ENCODE assay signal across 8 mouse cellular contexts in genomic region chr5:75596211-75596610, GRCm38 (mm10). TPM values are rescaled to one million over a fixed set of nuclear protein-coding genes. Genes with fewer than 3 reads are reported as not detected.
DNase-seq lines count a peak whose midpoint lies in the region; ATAC-seq and TF ChIP-seq lines count a peak whose summit lies in the region.

No protein-coding gene starts in this region.

- TF ChIP-seq CTCF in stomach, postnatal 0 days (IDR thresholded peaks at IDR 0.05; ENCODE audit: low read depth), result no peak

- no peaks in the 10 kb centered on the region for H3K36me3 ChIP-seq in kidney, embryonic 14.5 days (ENCODE audit: control insufficient read depth, insufficient read depth, low read length)
- H3K36me3 ChIP-seq in heart, embryonic 13.5 days, result no peaks in the 10 kb centered on the region
- H3K36me3 ChIP-seq in stomach, postnatal 0 days (ENCODE audit: control insufficient read depth, insufficient read depth, low read length), result no peaks in the 10 kb centered on the region

- 24% methylated on average over 14 of the region's 14 CpGs for WGBS in kidney, embryonic 14.5 days
- 20% methylated on average over 14 of the region's 14 CpGs for WGBS in heart, embryonic 13.5 days
- WGBS in stomach, postnatal 0 days, result 32% methylated on average over 14 of the region's 14 CpGs

- no peaks in the 10 kb centered on the region for H3K9me3 ChIP-seq in kidney, embryonic 14.5 days (ENCODE audit: control insufficient read depth, low read length)
- H3K9me3 ChIP-seq in heart, embryonic 13.5 days, result no peaks in the 10 kb centered on the region
- H3K9me3 ChIP-seq in stomach, postnatal 0 days (ENCODE audit: control insufficient read depth, low read length), result no peaks in the 10 kb centered on the region

- peaks cover 16% of the 10 kb centered on the region; the same call in 1 of the 2 replicates for H3K4me1 ChIP-seq in kidney, embryonic 14.5 days (ENCODE audit: control insufficient read depth, insufficient read depth, low read length)
- H3K4me1 ChIP-seq in heart, embryonic 13.5 days, result peaks cover 37% of the 10 kb centered on the region
- H3K4me1 ChIP-seq in stomach, postnatal 0 days (replicated peaks; ENCODE audit: control insufficient read depth, insufficient read depth), result no peaks in the 10 kb centered on the region

- DNase-seq in kidney, adult 11 months, result peak; percentile 26
- peak; percentile 22 to 65 for DNase-seq in kidney, postnatal 25 days
- DNase-seq in stomach, postnatal 0 days (ENCODE audit: low spot score), result peak; percentile 69
- no peak for DNase-seq in right cerebral cortex, postnatal 10 days (ENCODE audit: low spot score in 2 of 2)
- DNase-seq in spleen, adult 12 weeks (ENCODE audit: low spot score), result no peak
- DNase-seq in frontal cortex, postnatal 10 days (ENCODE audit: low spot score in 2 of 2), result no peak

- no peak for TF ChIP-seq EP300 in stomach, postnatal 0 days (optimal IDR thresholded peaks at IDR 0.05)

- H3K4me2 ChIP-seq in kidney, embryonic 14.5 days (replicated peaks; ENCODE audit: low read depth, low read length), result no peak overlapping the region; the same call in 1 of the 2 replicates
- peak overlapping the region; percentile 44 for H3K4me2 ChIP-seq in heart, embryonic 13.5 days
- 0 out of 2 replicates have a peak overlapping the region, but pooled peaks have one; percentile 11 for H3K4me2 ChIP-seq in stomach, postnatal 0 days (replicated peaks; ENCODE audit: low read depth)

- no peak overlapping the region for H3K27ac ChIP-seq in kidney, embryonic 14.5 days (ENCODE audit: low read depth, low read length)
- peak overlapping the region; percentile 36; the same call in 1 of the 2 replicates for H3K27ac ChIP-seq in heart, embryonic 13.5 days (replicated peaks)
- no peak overlapping the region for H3K27ac ChIP-seq in stomach, postnatal 0 days (replicated peaks)

- no peaks in the 10 kb centered on the region for H3K27me3 ChIP-seq in kidney, embryonic 14.5 days (ENCODE audit: control insufficient read depth, insufficient read depth, low read length)
- H3K27me3 ChIP-seq in heart, embryonic 13.5 days (replicated peaks), result no peaks in the 10 kb centered on the region
- no peaks in the 10 kb centered on the region for H3K27me3 ChIP-seq in stomach, postnatal 0 days (ENCODE audit: control insufficient read depth, insufficient read depth, low read length)

- ATAC-seq in kidney, embryonic 14.5 days (ENCODE audit: low FRiP score, low TSS enrichment), result no peak
- ATAC-seq in heart, embryonic 13.5 days (ENCODE audit: extremely low read depth, insufficient number of reproducible peaks, low FRiP score, low TSS enrichment), result no peak
- ATAC-seq in stomach, postnatal 0 days (ENCODE audit: low FRiP score, low TSS enrichment), result peak; percentile 80

- H3K4me3 ChIP-seq in kidney, embryonic 14.5 days (ENCODE audit: low read length), result no peak overlapping the region
- no peak overlapping the region for H3K4me3 ChIP-seq in heart, embryonic 13.5 days
- H3K4me3 ChIP-seq in stomach, postnatal 0 days (ENCODE audit: low read depth, low read length), result no peak overlapping the region

- no peak overlapping the region for H3K9ac ChIP-seq in kidney, embryonic 14.5 days (ENCODE audit: low read depth, low read length)
- peak overlapping the region; percentile 50; the same call in 1 of the 2 replicates for H3K9ac ChIP-seq in heart, embryonic 13.5 days
- no peak overlapping the region for H3K9ac ChIP-seq in stomach, postnatal 0 days (ENCODE audit: low read length)

RNA-seq across cellular contexts. Expression of gene Kit, which starts 21.5 kb away (rescaled TPM):
- polyA plus RNA-seq in kidney, embryonic 14.5 days (2014; fragmentation: Nextera tagmentation; extraction: Ambion mirVana), result 7.9 and 17.8 TPM in 2 replicates
- polyA plus RNA-seq in heart, embryonic 13.5 days (2015; fragmentation: Nextera tagmentation; extraction: Ambion mirVana), result 10.6 and 11.1 TPM in 2 replicates
- polyA plus RNA-seq in stomach, postnatal 0 days (2015; fragmentation: Nextera tagmentation; extraction: Ambion mirVana), result 15.9 and 18.5 TPM in 2 replicates

Comparison
In these comparisons a context has a peak if more than half of its experiments do, and no peak if none do; other contexts are left out.
1. DNase-seq: peak in kidney, adult 11 months (single experiment), kidney, postnatal 25 days (2 of 2) and stomach, postnatal 0 days (single experiment); none in right cerebral cortex, postnatal 10 days (0 of 2), spleen, adult 12 weeks (single experiment) and frontal cortex, postnatal 10 days (0 of 2).